Mouse (Mus musculus) intestine, postnatal 0 days (tissue): Measurements from ENCODE around the gene Pla2g4a. TPM values are rescaled to one million over a fixed set of nuclear protein-coding genes. Genes with fewer than 3 reads are reported as not detected.

Source experiments
- ATAC-seq: fragments of 200-750 bp; cut with Nextera tagmentation; 2 replicates; pipeline ENCODE4 v1.8.0; 2017; ENCODE audit warnings: mild to moderate bottlenecking, moderate TSS enrichment, moderate library complexity
- H3K27ac ChIP-seq: fragments of 300-500 bp; sonication (generic); 2 replicates; pipeline ENCODE4 v1.5.1; 2014; ENCODE audit warnings: mild to moderate bottlenecking, low read depth, low read length, moderate library complexity
- H3K27me3 ChIP-seq: fragments of 300-500 bp; sonication (generic); replicated peaks from 2 replicates; pipeline ENCODE4 v1.6.1; 2014; ENCODE audit warnings: low read length, mixed read lengths; ENCODE audit not compliant: control insufficient read depth, insufficient read depth
- H3K36me3 ChIP-seq: fragments of 300-500 bp; sonication (generic); 2 replicates; pipeline ENCODE4 v1.6.1; 2014; ENCODE audit warnings: mild to moderate bottlenecking, moderate library complexity; ENCODE audit not compliant: control insufficient read depth, insufficient read depth
- H3K4me1 ChIP-seq: fragments of 300-500 bp; sonication (generic); replicated peaks from 2 replicates; pipeline ENCODE4 v1.6.1; 2014; ENCODE audit warnings: antibody characterized with exemption, low read length, mixed read lengths; ENCODE audit not compliant: control insufficient read depth, insufficient read depth
- H3K4me2 ChIP-seq: fragments of 300-500 bp; sonication (generic); replicated peaks from 2 replicates; pipeline ENCODE4 v1.6.1; 2014; ENCODE audit warnings: low read depth, mild to moderate bottlenecking, moderate library complexity
- H3K4me3 ChIP-seq: fragments of 300-500 bp; sonication (generic); 2 replicates; pipeline ENCODE4 v1.5.1; 2014; ENCODE audit warnings: low read depth, low read length
- H3K9ac ChIP-seq: fragments of 300-500 bp; sonication (generic); 2 replicates; pipeline ENCODE4 v1.6.1; 2014; ENCODE audit warnings: mild to moderate bottlenecking, low read depth, low read length
- H3K9me3 ChIP-seq: fragments of 300-500 bp; sonication (generic); 2 replicates; pipeline ENCODE4 v1.6.1; 2016; ENCODE audit warnings: mixed run types; ENCODE audit not compliant: control insufficient read depth
- CTCF ChIP-seq: sonication (generic); IDR thresholded peaks from 2 replicates; pipeline ENCODE4 v1.5.1; 2016; ENCODE audit warnings: low read depth, mild to moderate bottlenecking, control low read depth, antibody characterized with exemption, moderate library complexity
- WGBS: fragments of 180-500 bp; shearing (Covaris S2); extraction: QIAGEN DNeasy Blood & Tissue Kit; methylation state at CpG from one replicate; pipeline ENCODE4 v1.1.7; 2014; 5-methylcytosine and 5-hydroxymethylcytosine counted together
- polyA plus RNA-seq: library from polyadenylated mRNA; unstranded; fragments of >200 nt; fragmentation: Nextera tagmentation; extraction: Ambion mirVana; gene quantifications from 2 replicates; pipeline ENCODE4 v1.2.1, GENCODE M21; 2015

Pla2g4a gene
- polyA plus RNA-seq, 1 experiment from 2014 or later: 20.1 TPM

- Histone ChIP-seq H3K9me3 (no peaks in the 10 kb centered on the region), H3K4me2 (no peak overlapping the region), H3K36me3 (no peaks in the 10 kb centered on the region), H3K4me1 (no peaks in the 10 kb centered on the region), H3K27ac (no peak overlapping the region), H3K9ac (no peak overlapping the region), H3K27me3 (no peaks in the 10 kb centered on the region), H3K4me3 (no peak overlapping the region)
- ATAC-seq: no peak
- WGBS: 72% methylated on average over 2 of the region's 2 CpGs
- TF ChIP-seq CTCF: no peak
Measured at GRCm38 (mm10) chr1:149893903-149894302, 67.2 kb downstream of the Pla2g4a start.

- Histone ChIP-seq H3K4me3 (no peak overlapping the region), H3K27me3 (no peaks in the 10 kb centered on the region), H3K9me3 (no peaks in the 10 kb centered on the region), H3K9ac (no peak overlapping the region), H3K36me3 (no peaks in the 10 kb centered on the region), H3K27ac (no peak overlapping the region), H3K4me1 (no peaks in the 10 kb centered on the region), H3K4me2 (no peak overlapping the region)
- TF ChIP-seq CTCF: no peak
- 66% methylated on average over 5 of the region's 5 CpGs for WGBS
- ATAC-seq: no peak
Measured at GRCm38 (mm10) chr1:149891057-149891456, 70.0 kb downstream of the Pla2g4a start.

GRCm38 (mm10) chr1:149882419-149883025, 78.6 kb downstream of the Pla2g4a start:
- H3K9ac ChIP-seq: no peak overlapping the region
- ATAC-seq: no peak
- H3K27ac ChIP-seq: no peak overlapping the region
- no peaks in the 10 kb centered on the region for H3K4me1 ChIP-seq
- no peaks in the 10 kb centered on the region for H3K36me3 ChIP-seq
- H3K27me3 ChIP-seq: no peaks in the 10 kb centered on the region
- H3K9me3 ChIP-seq: no peaks in the 10 kb centered on the region
- TF ChIP-seq CTCF: no peak
- no peak overlapping the region for H3K4me2 ChIP-seq
- no peak overlapping the region for H3K4me3 ChIP-seq
- WGBS: 67% methylated on average over 6 of the region's 6 CpGs

- H3K4me2 ChIP-seq: no peak overlapping the region
- no peak for ATAC-seq
- 52% methylated on average over 3 of the region's 3 CpGs for WGBS
- no peaks in the 10 kb centered on the region for H3K9me3 ChIP-seq
- no peak overlapping the region for H3K9ac ChIP-seq
- no peaks in the 10 kb centered on the region for H3K4me1 ChIP-seq
- H3K27ac ChIP-seq: no peak overlapping the region
- H3K36me3 ChIP-seq: no peaks in the 10 kb centered on the region
- no peaks in the 10 kb centered on the region for H3K27me3 ChIP-seq
- no peak overlapping the region for H3K4me3 ChIP-seq
- no peak for TF ChIP-seq CTCF
Measured at GRCm38 (mm10) chr1:149878175-149878574, 82.9 kb downstream of the Pla2g4a start.

DNA sequence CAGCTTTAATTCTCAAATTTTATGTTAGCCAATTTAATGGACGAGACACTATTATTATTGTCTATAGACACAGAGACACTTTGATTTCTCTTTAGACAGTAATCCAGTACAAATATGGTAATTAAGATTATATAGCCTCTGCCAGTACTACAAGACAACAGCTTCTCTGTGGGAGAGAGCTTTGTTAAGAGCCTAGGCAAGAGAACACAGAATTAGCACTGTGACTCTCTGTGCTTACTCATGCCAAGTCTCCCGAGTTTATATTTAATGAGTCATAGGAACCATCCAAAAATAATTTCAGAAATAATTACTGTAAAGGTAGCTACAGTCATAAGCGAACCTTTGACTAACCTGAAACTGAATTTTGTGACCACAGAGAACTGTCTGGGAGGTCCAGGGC, 84.6 kb downstream of the Pla2g4a start:
- H3K4me2 ChIP-seq: no peak overlapping the region
- no peaks in the 10 kb centered on the region for H3K9me3 ChIP-seq
- 70% methylated on average over 3 of the region's 3 CpGs for WGBS
- no peak overlapping the region for H3K4me3 ChIP-seq
- TF ChIP-seq CTCF: no peak
- H3K27ac ChIP-seq: no peak overlapping the region
- H3K4me1 ChIP-seq: no peaks in the 10 kb centered on the region
- no peak for ATAC-seq
- no peak overlapping the region for H3K9ac ChIP-seq
- no peaks in the 10 kb centered on the region for H3K36me3 ChIP-seq
- H3K27me3 ChIP-seq: no peaks in the 10 kb centered on the region

DNA sequence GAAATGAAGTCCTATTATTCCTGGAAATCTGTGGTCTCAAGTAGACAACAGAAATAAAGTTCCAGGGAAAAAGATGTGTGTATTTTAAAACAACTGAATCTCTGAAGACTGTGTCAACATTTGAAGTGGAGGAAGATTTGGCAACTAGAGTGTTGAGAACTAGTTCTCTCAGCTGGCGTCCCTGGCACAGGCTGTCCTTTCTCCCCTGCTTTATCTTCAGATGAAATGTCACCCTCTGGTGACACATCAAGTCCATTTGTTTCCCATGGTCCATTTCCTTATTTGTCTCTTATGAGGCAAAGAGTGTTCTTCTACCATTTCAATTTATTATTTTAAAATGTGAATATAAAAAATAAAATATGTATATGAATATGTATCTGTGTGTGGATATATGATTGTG, 89.5 kb downstream of the Pla2g4a start:
- Histone ChIP-seq H3K9ac (no peak overlapping the region), H3K36me3 (no peaks in the 10 kb centered on the region), H3K4me1 (no peaks in the 10 kb centered on the region), H3K27me3 (no peaks in the 10 kb centered on the region), H3K27ac (no peak overlapping the region), H3K9me3 (no peaks in the 10 kb centered on the region), H3K4me3 (no peak overlapping the region), H3K4me2 (no peak overlapping the region)
- no peak for ATAC-seq
- 81% methylated on average over 1 of the region's 1 CpGs for WGBS
- TF ChIP-seq CTCF: no peak

- no peaks in the 10 kb centered on the region for H3K4me1 ChIP-seq
- H3K4me2 ChIP-seq: no peak overlapping the region
- no peak overlapping the region for H3K4me3 ChIP-seq
- H3K36me3 ChIP-seq: no peaks in the 10 kb centered on the region
- ATAC-seq: no peak
- H3K9me3 ChIP-seq: no peaks in the 10 kb centered on the region
- TF ChIP-seq CTCF: no peak
- H3K27ac ChIP-seq: no peak overlapping the region
- H3K27me3 ChIP-seq: no peaks in the 10 kb centered on the region
- no peak overlapping the region for H3K9ac ChIP-seq
Measured at GRCm38 (mm10) chr1:149867323-149867722, 93.8 kb downstream of the Pla2g4a start.
